Mouse (Mus musculus): ENCODE measurements at regions not wholly inside any gene's neighbourhood (a gene's known extent, or its start where the extent isn't known, plus 50 kb on each side); places are given as distances from the start of the nearest gene placed in this dataset.

DNA sequence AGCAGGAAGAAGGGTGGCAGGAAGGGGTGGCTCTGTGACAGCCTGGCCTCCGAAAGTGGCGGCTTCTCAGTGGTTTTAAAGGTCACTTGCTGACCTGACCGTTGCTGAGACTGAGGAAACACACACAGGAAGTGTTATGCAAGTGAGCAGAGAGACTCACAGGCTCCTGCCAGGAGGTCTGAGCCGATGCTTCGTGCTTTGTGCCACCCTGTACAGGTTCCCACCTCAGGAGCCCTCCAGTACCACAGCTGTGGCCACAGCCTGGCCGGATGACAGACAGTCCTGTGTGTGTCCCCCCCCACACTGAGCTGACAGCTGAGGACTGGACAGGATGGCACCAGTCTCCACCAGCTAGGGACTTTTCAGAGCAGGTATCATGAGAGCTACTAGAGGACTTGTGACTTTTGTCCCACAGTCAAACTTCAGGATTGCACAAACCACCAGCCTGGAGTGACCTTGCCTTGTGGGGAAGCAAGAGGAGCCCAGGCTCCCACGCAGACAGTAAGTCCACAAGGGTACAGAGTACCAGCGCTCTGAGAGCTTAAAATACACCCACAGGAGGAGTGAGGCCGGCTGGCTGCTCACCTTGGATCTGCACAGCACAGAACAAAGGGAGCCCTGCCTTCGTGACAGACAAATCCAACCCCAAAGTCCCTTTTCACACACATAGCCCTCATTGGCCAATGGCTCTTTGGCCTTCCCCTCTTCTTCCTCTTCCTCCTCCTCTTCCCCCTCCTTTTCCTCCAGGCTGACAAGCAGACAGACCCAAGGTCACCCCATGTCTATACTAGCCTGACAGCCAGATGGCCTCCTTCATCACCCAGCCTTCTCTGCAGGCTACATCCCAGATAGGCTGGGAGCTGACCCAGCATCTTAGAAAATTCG, 158.1 kb upstream of the Rreb1 start:
- DNase-seq (ENCODE audit: extremely low spot score), result no peak

DNA sequence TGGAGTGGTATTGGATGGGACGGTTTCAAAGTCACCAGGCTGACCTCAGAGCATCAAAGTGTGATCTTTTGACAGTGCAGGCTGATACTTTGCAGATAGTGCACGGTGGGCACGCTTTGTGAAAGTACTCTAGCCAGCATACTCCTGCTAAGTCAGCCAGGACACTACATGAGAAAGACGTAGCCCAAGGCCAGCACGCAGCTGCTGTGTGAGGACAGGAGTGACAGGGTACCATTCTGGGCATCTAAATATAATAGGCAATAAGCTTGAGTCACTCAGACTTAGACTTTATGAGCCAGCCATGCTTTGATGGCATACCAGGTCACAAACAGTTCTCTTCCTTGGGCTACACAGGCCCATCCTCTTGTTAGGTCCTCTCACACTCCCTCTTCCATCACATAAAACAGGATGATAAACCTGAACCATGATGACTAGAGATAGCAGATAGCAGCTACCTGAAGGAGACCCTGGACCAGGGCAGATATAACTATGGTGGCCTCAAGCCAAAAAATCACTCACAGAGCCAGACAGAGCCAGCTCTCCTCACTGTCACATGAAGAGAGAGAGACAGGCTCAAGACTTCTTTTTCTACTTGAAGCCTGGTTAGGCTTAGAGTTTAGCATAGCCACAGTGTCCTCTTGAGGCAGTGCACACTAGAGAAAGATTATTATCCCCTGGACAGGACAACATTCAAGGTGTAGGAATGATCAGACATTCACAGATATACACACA, 156.7 kb upstream of the Rreb1 start:
- DNase-seq (ENCODE audit: extremely low spot score), result no peak

DNA sequence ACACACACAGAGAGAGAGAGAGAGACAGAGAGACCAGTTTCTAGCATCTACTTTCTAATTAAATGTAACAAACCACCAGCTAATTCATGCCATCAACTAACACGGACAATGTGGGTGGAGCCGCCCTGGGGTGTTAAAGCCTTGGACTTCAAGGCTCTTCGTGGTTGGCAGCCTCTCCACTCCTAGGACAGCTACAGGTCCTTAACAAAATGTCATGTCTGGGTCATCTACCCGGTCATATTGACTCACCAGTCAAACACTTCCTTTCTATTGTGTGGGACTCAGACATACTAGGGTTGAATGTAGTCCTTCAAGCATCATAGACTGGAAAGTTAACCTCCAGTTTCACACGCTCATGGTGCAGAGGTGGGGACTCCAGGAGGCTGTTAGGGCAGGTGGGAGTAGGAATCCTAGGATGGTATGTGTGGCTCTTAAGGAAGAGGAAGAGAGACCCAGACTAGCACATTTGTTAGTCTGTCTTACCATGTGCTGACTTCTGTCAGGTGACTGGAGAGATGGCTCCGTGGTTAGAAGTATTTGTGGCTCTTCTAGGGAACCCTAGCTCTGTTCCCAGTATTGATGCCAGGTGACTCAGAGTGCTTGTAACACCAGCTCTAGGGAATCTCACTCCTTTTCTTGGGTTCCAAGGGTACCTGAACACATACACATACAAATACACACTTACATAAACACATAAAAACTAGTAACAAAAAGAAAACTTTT, 155.7 kb upstream of the Rreb1 start:
- no peak for DNase-seq (ENCODE audit: extremely low spot score)

DNA sequence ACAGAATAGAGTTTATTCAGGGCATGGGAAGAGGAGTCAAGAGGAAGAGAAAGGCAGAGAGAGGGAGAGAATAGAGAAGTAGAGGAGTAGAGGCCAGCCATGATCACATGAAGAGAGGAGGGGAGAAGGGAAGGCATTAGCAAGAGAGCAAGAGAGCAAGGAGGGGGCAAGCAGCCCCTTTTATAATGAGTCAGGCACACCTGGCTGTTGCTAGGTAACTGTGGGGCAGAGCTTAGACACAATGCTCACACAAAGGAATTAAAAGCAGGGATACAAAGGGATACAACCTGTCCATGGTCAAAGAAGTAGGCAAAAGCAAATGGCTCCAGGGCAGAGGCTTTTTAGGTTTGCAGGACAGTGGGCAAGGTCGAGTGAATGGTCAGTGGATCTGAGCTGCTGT, 153.5 kb upstream of the Rreb1 start:
- DNase-seq (ENCODE audit: extremely low spot score), result no peak

DNA sequence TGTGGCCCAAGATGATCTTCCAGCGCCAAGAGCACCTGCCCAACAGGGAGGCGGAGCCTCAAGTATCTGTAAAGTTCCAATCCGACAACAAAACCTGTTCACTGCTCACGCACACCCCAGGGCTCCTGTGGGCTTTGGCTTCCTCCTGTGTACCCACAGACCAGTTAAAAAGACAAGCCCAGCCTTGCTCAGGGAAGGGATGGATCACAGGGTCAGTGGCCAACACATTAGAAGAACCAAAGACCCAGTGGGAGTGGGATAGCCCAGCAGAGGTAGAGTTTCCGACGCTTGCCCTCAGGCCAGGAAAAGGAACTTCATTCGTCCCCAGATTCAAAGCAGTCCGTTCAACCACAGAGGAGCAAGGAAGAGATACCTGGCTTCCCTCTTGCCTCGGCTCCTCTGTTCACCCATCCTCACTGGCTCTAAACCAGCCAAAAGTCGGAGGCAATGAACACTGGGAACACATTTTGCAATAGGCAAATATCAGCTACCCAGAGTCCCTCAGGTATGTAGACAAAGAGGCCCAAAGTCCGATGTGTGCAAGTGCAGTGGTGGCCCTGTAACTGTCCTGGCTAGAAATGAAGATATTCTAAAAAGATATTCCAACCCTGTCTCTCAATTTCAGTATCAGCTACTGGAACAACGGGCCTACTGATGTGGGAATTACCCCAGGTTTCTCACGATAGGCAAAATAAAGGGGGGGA, 152.5 kb upstream of the Rreb1 start:
- no peak for DNase-seq (ENCODE audit: extremely low spot score)

DNA sequence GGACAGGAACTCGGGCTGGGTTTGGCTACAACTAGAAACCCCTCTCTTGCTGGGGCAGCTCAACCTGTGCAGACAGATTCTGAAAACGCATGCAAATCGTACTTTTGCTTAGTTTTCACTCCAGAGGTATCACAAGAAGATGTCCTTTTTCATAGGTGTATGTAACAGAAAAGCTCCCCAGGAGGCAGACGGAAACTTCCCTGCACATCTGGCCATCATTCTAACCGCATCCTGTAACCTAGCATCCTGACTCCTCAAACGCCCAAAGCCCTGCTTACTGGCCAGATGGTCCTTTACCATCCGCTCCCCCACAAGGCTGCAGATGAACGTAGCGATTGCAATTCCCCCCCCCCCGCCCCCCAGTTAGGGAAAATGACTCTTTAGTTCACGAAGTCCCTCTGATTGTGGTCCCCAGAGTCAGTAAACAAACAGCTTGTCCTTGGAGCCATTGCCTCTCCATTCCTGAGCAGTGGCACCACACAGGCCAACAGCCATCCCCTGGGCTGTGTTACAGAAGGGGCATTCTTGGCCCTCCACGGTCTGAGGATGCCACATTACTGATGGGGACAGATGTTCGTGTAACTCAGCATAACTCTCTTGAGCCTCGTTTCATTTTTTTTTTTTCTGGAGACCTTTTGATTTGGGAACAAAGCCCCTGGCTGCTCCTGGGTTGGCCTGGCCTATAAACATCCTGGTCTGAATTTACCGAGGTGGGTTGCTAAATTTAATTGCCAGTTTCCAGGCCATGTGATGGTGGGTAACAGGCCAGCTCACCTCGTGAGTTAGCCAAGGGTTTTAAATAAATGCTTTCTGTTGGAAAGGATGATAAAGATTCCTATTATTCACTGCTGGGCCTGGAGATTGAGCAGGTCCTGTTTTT, 149.6 kb upstream of the Rreb1 start:
- DNase-seq (ENCODE audit: extremely low spot score), result no peak

DNA sequence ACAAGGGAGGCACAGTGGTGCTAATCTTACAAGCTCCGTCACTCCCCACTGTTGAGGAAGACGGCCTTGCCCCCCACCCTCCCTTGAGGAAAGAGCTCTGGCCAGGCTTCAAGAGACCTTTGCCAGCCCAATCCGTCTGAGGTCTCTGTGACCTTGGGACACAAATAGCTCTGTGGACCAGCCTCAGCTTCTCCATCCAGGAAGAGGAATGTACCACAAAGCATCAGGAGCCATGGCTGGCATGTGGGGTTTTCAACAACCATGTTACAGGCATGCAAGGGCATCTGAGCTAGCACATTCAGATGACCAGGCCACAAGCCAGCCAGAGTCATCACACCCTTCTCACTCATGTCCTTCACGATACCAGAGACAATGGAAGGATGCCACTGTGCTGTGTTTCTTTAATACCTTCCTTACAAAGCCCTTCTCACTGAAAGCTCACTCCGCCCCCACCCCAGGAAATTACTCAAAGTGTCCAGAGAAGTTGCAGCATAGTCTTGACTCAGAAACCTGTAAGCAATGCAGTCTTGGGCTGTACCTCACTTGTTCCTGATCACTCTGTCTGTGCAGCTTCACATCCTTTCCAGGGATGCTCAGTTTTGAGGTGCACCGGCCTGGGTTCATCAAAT, 148.8 kb upstream of the Rreb1 start:
- no peak for DNase-seq (ENCODE audit: extremely low spot score)

DNA sequence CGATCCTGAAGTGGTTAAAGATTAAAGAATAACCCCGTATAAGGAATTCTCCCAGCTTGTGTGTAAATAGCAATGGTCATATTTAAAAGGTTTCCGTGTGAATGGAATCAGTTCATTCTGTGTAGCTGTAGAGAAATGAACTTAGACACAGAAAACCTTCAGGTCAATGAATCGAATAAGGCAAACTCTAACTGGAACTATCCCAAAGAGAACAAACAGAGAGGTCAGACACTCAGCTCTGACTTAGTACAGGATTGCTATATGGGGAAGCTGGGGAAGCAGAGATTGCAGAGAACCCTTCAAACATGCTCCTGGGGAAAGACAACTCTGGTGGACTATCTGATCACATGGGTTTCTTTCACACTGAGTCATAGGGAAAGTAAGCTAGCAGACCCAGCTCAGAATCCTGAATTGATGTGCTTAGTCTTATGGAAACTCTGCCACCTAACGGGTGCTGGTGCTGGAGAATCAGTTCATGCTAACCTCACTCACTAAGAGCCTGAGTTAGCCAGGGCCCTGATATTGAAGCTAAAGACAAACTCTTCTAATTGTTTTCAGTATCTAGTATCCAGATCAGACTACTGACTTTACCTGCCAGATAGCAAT, 145.3 kb upstream of the Rreb1 start:
- DNase-seq (ENCODE audit: extremely low spot score), result no peak

DNA sequence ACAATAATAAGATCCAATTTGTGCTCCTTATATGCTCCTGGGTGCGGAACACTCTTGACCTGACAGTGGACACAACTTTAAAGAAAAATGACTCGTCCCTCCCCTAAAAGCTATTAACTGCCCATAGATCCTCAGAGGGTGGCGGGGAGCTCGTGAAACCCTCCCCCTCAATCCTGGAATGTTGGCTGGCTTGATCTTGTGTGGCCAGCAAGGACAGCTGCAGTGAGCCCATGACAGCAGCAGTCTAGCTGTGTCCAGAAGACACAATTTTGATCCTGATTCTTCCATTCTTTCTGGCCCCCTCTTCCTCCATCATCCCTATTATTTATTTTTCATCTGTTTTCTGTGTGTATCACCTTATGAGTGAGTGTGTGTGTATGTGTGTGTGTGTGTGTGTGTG, 141.8 kb upstream of the Rreb1 start:
- DNase-seq (ENCODE audit: extremely low spot score), result no peak

DNA sequence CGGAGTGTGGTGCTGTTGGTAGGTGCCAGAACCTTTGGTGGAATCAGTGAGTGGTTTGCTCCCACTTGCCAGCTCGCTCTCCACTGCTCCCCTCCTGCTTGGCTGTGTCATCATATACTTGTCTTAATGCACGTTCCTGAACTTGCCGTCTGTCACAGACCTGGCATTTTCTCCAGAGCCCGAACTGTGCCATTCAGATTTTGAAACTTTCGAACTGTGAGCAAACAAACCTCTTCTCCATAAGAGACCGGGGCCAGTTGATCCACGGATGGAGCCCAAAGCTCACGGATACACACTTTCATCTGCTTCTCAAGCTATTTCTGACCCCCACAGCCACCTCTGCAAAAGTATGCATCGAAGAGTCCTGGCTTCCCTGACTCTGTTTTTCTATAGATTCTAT, 141.0 kb upstream of the Rreb1 start:
- DNase-seq (ENCODE audit: extremely low spot score), result no peak

DNA sequence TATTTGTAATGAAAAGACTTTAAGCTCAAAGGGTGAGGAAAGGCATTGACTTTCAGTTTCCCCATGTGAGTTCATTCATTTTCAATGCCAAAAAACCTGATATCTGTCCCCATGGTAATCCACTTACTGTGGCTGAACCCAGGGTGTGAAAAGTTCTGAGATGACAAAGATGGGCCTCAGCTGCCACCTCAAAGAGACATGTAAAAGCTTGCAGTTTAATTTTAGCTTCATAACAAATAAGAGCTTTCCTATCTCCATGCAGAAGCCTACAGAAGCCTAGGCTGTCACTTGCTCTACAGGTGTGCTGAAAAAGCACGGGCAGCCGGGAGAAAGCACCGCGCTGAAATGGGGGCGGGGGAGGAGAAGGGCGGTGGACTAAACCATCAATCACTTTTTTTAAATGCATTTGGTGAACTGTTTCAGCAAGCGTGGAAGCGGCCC, 140.1 kb upstream of the Rreb1 start:
- no peak for DNase-seq (ENCODE audit: extremely low spot score)

DNA sequence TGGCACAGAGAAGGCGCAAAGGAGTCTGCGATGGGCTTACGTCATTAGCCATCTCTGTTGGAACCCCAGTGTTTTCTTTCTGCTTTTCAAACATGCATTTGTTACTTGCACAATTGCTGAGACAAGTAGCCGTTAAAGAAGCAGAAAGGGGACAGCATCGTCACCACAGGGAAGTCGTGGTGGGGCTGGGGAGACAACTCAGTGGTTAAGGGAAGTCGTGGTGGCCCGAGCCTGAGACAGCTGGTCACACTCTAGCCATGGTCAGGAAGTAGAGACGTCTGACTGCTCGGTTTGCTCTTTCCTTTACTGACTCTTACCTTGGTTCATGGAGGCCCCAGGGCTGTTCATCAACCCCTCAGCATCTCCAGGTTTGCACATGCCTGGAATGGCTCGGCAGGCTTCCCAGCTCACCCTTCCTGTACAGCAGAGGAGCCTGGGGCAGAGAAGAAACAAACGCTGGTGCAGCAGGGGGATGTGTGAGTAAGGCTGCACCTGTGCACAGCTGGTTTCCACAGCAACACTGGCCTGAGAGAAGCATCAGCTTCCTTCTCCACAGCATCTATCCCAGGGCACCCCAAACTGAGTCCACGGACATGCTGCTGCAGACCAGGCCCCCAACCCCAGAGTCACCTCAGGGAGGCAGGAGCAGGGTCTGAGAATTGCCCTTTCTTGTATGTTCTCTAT, 135.6 kb upstream of the Rreb1 start:
- DNase-seq (ENCODE audit: extremely low spot score), result no peak

DNA sequence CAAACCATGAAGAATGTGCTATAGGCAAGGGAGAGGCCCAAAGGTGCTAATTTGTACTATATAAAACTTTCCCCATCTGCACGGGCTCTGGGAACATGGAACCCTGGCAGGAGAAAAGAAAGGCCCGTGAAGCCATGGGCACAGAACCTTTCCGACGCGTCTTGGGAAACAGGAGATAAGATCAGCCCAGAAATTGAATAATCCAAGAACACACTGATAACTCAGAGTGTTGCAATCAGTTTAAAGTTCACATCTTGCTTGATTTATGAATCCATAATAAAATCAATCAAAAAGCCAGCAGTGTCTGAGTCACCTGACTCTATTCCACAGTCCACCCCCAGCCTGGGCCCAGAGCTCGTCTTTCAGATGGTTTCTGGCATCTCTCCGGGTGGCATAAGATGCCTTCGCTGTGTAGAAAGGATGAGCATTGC, 133.4 kb upstream of the Rreb1 start:
- DNase-seq (ENCODE audit: extremely low spot score), result no peak

DNA sequence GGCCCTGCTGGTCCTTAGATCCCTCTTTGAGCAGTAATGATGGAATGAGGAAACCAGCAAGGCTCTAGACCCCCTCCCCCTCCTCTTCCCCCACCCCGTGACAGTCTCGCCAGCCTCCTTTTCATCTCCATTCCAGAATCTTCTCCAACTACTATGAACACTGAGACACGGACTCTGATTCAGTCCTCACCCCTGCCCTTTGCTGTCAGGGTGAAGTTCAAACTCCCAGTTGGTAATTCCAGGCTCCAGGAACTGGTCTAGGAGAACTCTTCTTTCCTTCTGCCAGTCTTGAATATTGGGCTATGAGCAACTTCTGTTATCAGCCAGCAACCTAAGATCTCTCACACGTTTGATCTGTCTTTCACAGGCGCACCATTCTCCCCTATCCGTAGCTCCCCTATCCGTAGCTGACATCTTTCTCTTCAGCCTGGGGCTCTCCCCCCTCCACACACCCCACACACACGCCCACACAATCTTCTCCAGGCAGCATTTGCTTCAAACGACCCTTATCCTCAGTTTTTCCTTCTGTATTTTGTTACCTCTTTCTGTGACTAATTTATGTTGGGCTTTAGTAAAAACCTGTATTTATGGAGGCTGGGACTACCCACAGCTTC, 128.6 kb upstream of the Rreb1 start:
- DNase-seq (ENCODE audit: extremely low spot score), result no peak

DNA sequence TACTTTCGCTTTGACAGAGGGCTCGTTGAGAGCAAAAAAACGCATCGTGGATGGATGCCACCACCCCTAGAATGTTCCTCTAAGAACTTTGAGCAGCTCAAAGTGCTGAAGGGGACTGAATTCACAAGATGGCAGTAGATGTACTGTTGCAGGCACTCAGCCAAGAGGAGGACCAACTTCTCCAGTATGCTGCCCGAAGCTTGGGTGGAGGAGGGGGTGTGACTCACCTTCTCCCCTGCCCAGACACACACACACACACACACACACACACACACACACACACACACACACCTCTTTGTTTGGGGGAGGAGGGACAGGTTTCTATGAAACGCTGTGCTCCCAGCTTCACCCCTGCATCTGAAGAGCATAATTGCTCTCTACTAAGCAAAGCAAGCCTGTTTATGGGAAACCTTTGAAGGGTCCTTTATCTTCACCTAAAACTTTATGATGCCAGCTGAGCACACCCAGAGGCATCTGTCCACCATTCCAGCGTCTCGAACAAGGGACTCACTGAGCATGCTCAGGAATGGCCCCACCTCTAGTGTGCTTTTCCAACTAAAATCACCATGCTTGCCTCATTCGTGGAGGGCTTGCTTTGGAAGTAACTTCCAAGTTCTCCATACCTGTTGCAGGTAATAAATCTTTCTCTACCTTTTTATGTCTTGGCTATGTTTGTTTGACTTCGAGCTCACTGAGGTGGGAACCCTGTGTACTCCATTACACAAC, 126.8 kb upstream of the Rreb1 start:
- DNase-seq (ENCODE audit: extremely low spot score), result no peak

DNA sequence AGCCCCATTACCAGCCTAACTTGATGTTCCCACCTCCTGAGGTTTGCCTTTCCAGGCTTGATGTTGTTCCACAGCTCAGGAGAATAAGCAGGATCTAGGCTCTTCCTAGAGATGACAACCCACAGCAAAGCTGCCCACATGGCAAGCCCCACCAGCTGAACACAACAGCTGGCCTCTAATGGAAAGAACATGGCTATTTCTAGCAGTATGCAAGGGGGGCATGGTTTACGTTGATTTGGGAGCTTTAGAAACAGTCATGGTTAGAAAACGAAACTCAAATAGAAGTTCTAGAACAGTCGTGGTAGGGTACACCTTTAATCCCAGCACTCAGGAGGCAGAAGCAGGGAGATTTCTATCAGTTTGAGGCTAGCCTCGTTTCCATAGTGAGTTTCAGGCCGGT, 123.5 kb upstream of the Rreb1 start:
- DNase-seq (ENCODE audit: extremely low spot score), result no peak

DNA sequence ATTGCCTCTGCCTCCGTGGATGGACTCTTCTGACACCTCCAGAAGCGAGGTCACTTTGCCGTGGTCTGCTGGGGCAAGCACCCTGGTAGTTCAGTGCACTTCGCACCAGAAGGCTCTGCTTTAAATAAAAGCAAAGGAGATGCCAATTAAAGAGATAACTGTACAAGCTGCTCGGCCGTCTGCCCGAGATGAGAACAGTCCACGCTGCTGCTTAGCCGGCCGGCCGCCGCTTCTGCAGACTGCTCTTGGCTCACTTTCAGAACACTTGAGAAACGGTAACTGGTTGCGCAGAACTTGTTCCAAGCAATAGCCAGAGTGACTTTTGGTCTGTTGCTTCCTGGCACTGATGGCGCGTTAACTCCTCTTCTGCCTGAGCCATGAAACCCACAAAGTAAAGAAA, 121.0 kb upstream of the Rreb1 start:
- no peak for DNase-seq (ENCODE audit: extremely low spot score)

DNA sequence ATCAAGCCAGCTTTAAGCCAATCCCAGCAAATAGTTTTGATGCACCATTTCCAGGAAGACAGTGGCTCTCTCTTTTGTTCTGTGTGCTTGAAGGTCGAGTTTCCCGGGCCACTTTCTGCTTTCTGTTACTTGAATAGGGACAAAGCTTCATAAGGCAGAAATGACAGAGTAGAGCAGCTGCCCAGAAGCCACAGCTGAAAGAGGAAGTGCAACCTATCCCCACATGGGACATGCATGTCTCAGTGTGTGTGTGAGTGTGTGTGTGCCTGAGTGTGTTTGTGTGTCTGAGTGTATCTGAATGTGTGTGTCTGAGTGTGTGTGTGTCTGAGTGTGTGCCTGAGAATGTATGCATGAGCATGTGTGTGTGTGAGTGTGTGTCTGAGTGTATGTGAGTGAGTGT, 120.2 kb upstream of the Rreb1 start:
- no peak for DNase-seq (ENCODE audit: extremely low spot score)

Data from embryo, embryonic 9.5 days (tissue).